Mouse (Mus musculus): ENCODE results near the gene Abcc5.
"Not testable (repeated sequence)": the region's sequence is repeated elsewhere in the genome, so short reads cannot be mapped to it uniquely, and the experiment has no call there.

Abcc5 gene

GRCm38 (mm10) chr16:20422938-20423730, 3.1 kb downstream of the Abcc5 start:
- DNase-seq (ENCODE audit: low spot score in 2 of 2): no peak

DNA sequence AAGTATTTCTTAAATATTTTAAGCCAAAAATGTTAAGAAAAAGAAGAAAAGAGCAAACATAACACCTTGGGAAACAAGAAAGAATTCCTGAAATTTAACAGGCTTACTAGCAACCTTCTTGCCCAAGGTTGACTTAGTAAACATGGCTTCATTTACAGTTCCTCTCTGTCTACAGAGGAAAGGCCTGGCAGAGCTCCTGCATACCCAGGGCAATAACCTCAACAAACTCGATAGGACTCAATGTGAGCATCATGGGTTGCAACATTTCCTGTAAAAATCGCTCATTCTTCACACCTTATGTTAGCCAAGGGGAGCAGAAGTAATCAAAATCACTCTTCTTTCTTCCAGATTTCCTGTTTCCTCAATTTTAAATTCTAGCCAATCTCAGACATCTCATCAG, 8.1 kb downstream of the Abcc5 start:
- no peak for DNase-seq (ENCODE audit: low spot score in 2 of 2)

GRCm38 (mm10) chr16:20416262-20416661, 9.9 kb downstream of the Abcc5 start:
- no peak for DNase-seq (ENCODE audit: low spot score in 2 of 2)

DNA sequence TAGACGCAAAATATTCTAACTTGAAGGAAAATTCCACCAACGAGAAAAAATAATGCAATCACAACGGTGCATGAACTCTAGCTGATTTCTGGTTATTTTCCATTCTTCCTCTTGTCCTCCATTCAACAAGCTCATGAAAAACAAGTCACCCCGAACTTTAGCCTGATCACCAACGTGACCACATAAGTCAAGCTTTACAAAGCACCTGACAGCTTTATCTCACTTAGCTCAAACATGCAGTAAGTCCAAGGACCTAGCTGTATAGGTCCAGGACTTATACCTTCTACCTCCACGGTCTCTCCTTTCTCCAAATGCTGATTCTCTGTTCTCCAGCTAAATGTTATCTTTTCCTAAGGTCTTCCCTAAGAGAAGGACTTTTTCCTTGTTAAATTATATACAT, 10.4 kb downstream of the Abcc5 start:
- DNase-seq (ENCODE audit: low spot score in 2 of 2): no peak

DNA sequence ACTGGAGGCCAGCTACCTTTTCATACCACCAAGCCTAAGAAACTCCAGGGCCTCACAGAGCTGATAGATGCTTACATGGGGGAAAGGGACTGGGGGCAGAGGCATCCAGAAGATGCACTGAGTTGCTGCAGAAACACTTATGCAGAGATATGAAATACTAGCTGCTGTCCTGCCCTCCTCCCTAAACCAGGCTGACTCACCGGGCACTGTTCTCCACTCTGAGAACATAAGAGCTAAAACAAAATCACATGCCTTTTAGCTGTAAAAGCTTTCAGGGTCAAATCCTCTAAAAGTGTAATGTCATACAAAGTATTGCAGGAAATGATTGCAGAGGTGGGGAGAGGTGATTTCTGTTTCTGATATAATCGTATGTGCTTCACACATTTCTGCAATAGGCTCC, 11.0 kb downstream of the Abcc5 start:
- DNase-seq (ENCODE audit: low spot score in 2 of 2): no peak

DNA sequence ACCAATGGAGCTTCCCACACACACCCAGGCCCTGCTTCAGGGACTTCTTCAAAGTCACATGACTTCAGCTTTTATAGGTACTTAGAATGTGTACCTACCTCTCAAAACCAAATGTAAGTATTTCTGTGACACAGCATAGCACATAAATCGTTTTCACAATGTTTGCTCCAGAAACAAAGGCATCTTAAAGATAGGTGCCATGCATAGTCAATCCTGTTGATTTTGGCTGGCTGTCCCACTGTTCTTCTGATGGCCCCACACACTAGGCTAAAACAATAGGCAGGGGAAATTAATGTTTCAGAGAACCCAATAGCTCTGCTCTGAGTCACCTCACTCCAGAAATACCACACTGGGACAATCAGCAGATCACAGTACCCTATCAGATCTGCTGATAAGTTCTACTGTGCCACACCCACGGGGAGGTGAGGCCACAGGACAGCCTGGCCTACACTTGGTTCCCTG, 12.3 kb downstream of the Abcc5 start:
- DNase-seq (ENCODE audit: low spot score in 2 of 2): peak in 1 of 2 experiments; percentile 16

- DNase-seq (ENCODE audit: low spot score in 2 of 2): peak in 1 of 2 experiments; percentile 23
These were observed 14.1 kb downstream of the Abcc5 start for GRCm38 (mm10) chr16:20411958-20412570.

DNA sequence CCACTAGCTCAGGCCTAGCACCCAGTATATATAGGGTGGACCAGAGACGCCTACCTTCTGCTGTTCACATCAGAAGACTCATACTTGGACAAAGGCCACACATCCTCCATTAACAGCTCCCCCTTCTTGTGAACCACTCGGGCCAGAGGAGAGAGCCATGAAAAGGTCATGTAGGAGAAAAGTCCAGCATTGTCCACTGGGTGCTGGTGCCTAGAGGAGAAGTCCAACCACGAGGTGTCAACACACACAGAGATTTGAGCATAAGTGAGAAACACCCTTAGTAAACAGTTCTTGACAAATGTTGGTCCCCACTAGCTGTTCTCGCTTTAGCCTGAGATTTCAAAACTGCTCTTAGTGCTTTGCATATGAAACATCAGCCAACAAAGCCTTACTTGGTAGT, 20.9 kb downstream of the Abcc5 start:
- DNase-seq (ENCODE audit: low spot score in 2 of 2): no peak

DNA sequence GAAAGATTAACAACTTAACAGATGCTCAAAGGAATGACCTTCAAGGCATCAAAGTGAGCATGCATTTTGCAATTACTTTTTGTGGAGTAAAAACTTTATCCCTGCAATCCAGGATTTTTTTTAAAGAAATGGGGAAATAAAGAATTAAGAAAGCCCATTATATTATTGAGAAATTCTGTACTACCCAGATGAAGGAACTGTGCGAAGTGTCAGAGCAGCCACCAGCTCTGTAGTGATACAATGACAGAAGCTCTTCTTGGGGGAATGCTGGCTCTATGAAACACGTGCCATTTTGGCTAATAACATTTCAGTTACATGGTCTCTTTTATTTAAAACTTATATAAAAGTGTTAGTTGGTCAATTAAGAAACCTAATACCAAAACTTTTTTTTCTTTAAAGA, 22.9 kb downstream of the Abcc5 start:
- DNase-seq (ENCODE audit: low spot score in 2 of 2): no peak

DNA sequence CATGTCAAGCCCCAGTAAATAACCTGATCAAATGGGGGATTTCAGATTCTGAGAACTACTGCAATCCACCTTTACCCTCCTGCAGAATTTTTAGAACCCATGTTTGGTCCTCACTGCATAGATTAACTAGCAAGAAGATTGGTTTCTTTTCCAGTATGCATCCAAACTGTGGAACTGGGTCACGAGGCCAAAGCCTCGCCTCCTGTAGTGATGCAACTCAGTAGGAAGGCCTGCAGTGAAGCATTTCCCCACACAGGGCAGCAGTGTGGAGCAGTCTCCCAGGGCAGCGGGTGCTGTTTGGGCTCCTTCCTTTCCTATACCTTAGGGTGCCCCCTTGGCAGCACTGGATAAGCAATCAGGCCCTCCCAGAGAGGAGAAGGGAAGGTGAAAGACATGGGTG, 24.6 kb downstream of the Abcc5 start:
- no peak for DNase-seq (ENCODE audit: low spot score in 2 of 2)

GRCm38 (mm10) chr16:20400707-20401591, 25.2 kb downstream of the Abcc5 start:
- peak in 1 of 2 experiments; percentile 49 for DNase-seq (ENCODE audit: low spot score in 2 of 2)

DNA sequence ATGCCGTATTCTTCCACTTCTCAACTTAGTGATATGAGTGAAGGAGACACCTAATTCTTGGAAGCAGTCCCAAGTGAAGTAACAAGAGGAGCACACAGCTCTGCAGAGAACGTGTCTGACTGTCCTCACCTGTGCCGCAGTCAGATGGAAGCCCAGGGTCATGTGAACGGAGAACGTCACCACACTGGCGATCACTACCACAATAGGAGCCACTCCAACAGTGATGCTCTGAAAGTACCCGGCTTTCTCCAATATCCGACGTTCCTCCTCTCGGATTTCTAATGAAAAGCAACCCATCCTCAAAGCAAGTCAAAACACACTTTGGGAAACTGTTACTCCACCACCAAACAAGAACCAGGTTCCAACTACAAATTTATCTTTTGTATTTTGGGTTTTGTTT, 29.3 kb downstream of the Abcc5 start:
- DNase-seq (ENCODE audit: low spot score in 2 of 2): no peak

GRCm38 (mm10) chr16:20395216-20395907, 30.8 kb downstream of the Abcc5 start:
- DNase-seq (ENCODE audit: low spot score in 2 of 2): no peak

GRCm38 (mm10) chr16:20391753-20392152, 34.4 kb downstream of the Abcc5 start:
- no peak for DNase-seq (ENCODE audit: low spot score in 2 of 2)

DNA sequence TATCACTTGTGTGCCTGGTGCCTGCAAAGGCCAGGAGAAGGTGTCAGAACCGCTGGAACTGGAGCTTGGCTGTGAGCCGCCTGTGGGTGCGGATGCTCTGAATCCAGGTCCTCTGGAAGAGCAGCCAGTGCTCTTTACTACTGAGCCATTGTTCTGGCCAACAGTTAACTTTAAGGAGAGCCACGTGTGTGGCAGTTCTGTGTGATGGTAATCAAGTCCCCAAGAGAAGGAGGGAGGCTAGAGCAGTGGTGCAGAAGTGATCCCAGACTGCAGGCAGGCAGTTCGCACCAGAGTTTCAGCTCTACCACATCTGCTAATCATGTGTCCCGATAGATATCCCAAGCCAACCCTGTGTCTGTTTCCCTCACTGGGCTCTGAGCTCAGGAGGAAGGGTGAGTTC, 36.0 kb downstream of the Abcc5 start:
- DNase-seq (ENCODE audit: low spot score in 2 of 2): no peak

DNA sequence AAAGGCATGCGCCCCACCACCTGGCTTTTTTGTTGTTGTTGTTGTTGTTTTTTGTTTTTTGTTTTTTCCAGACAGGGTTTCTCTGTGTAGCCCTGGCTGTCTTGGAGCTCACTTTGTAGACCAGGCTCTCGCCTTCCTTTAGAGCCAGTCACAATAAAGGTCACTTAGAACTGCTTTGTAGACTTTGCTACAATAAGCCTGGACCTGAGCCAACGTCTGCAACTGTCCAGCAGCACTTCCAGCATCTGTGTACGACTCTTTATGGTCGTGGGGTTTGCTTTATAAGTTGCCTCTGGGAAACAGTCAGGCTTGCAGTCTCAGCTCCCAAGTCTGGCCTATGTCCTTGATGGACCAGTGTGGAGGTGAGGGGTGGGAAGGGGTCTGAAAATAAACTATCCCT, 45.2 kb downstream of the Abcc5 start:
- DNase-seq (ENCODE audit: low spot score in 2 of 2): no peak

GRCm38 (mm10) chr16:20375341-20375740, 50.9 kb downstream of the Abcc5 start:
- DNase-seq (ENCODE audit: low spot score in 2 of 2): no peak

DNA sequence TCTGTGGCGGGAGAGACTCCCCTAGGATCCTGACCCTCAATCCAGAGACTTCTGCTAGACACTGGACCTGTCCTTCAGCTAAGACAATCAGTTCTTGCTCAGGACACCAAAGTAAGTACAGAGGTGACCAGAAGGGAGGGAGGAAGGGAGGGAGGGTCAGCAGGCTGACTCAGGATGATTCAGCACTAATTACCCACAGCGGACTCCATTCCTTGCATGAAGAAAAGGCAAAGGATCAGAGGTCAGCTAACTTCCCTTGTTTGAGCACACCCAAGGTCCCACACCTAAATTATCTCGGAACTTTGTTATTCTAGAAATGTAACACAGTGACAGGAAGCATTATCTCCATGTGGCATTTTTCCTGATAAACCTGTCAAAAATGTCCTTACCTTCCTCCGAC, 54.5 kb downstream of the Abcc5 start:
- no peak for DNase-seq (ENCODE audit: low spot score in 2 of 2)

DNA sequence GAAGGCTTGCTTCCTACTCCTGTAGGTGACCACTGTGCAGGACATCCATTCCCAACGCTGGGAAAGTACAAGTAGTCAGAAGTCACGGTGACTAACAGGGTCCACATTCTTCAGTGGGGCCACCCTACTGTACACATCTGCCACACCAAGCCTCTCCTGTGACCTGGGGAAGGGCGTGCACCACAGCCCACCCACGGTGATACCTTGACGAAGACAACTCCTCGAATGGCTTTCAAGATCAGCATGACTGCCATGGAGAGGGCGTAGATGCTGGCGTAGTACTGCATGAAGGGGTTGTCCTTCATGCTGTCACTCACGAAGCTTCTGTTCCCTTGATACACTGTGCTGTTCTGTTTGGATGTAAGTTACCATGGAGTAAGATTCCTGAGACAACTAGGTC, 58.0 kb downstream of the Abcc5 start:
- no peak for DNase-seq (ENCODE audit: low spot score in 2 of 2)

DNA sequence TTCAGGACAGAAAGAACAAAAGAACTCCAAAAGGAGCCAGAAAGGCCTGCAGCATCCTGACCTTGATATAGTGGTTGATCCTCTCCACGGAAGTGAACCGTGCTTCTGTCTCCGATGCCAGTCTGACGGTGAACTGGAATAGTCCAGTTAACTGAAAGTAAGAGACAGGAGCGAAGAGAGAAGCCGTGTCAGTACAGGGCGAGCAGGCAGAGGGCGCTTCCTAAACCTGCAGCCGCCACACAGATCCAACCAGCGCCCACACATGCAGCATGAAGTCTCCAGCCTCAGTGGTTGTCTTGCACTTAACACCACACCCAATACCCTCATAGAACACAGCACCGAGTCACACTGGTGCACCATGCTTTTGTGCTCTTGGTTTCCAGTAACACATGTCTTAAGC, 64.1 kb downstream of the Abcc5 start:
- DNase-seq (ENCODE audit: low spot score in 2 of 2): no peak

- not testable (repeated sequence) for DNase-seq (ENCODE audit: low spot score in 2 of 2)
These were observed 64.7 kb downstream of the Abcc5 start for GRCm38 (mm10) chr16:20361496-20361895.

All from right cerebral cortex, postnatal 10 days (tissue).